Mouse (Mus musculus) CH12.LX (cell line): ENCODE data around the gene Rap1a. TPM values are rescaled to one million over a fixed set of nuclear protein-coding genes. Genes with fewer than 3 reads are reported as not detected.

ENCODE experiments used
- DNase-seq: peaks from one replicate; pipeline ENCODE4 v3.0.0-alpha.2; 2013; ENCODE audit errors: extremely low read depth
- H3K27ac ChIP-seq: 2 replicates; pipeline ENCODE4 v1.5.1; 2012; ENCODE audit warnings: low read depth, mild to moderate bottlenecking, control low read depth, moderate library complexity; ENCODE audit not compliant: insufficient read depth
- H3K27me3 ChIP-seq: replicated peaks from 2 replicates; pipeline ENCODE3; 2012; ENCODE audit warnings: inconsistent platforms
- H3K36me3 ChIP-seq, 2 experiments: replicated peaks in 1 of 2; 2 replicates each; pipeline versions ENCODE3 to v1.6.1; 2012; ENCODE audit warnings: inconsistent platforms in 1 of 2, low read length in 1 of 2, mild to moderate bottlenecking in 1 of 2, mixed read lengths in 1 of 2, moderate library complexity in 1 of 2; ENCODE audit not compliant: control insufficient read depth in 1 of 2, insufficient read depth in 1 of 2
- H3K4me1 ChIP-seq, 2 experiments: 2 replicates each; pipeline ENCODE4 v1.6.1; 2012; ENCODE audit warnings: inconsistent platforms in 1 of 2, moderate library complexity in 1 of 2; ENCODE audit not compliant: insufficient read depth in 2 of 2, control insufficient read depth in 1 of 2
- H3K4me2 ChIP-seq: 2 replicates; pipeline ENCODE4 v1.6.1; 2012; ENCODE audit warnings: low read depth, mild to moderate bottlenecking, control low read depth; ENCODE audit not compliant: poor library complexity, insufficient read depth, severe bottlenecking
- H3K4me3 ChIP-seq, 3 experiments: fragments of 150-350 bp in 1 of 3; sonication (generic) in 1 of 3; replicated peaks in 1 of 3; 2 replicates each; pipeline versions ENCODE3 to v1.5.1; 2011 to 2012; ENCODE audit warnings: low read depth in 2 of 3, low read length in 2 of 3, mild to moderate bottlenecking in 2 of 3, moderate library complexity in 2 of 3, control low read depth in 1 of 3, improper control_type of control experiment in 1 of 3, inconsistent platforms in 1 of 3, mixed read lengths in 1 of 3; ENCODE audit not compliant: poor library complexity in 1 of 3
- H3K79me2 ChIP-seq: replicated peaks from 2 replicates; pipeline ENCODE4 v1.6.1; 2012; ENCODE audit warnings: mild to moderate bottlenecking, moderate library complexity; ENCODE audit not compliant: control insufficient read depth, poor library complexity, insufficient read depth, severe bottlenecking; ENCODE audit errors: extremely low read depth
- H3K9ac ChIP-seq: 2 replicates; pipeline ENCODE4 v1.6.1; 2012; ENCODE audit warnings: low read depth, mild to moderate bottlenecking, control low read depth, moderate library complexity; ENCODE audit not compliant: insufficient read depth
- H3K9me3 ChIP-seq: replicated peaks from 2 replicates; pipeline ENCODE3; 2012; ENCODE audit warnings: low read length, inconsistent platforms, mixed read lengths
- CHD1 ChIP-seq: IDR thresholded peaks from 2 replicates; pipeline ENCODE4 v1.6.1; 2012; ENCODE audit warnings: low read depth, low read length, improper control_type of control experiment, inconsistent platforms
- CHD2 ChIP-seq: IDR thresholded peaks from 2 replicates; pipeline ENCODE4 v1.6.1; 2011; ENCODE audit warnings: low read length, improper control_type of control experiment
- CTCF ChIP-seq, 2 experiments: IDR thresholded peaks in 1 of 2; conservative IDR thresholded peaks in 1 of 2; 2 replicates each; pipeline ENCODE4 v1.5.1; 2011 to 2012; ENCODE audit warnings: low read depth in 2 of 2, low read length in 2 of 2, improper control_type of control experiment in 1 of 2, inconsistent platforms in 1 of 2, mild to moderate bottlenecking in 1 of 2, moderate library complexity in 1 of 2
- ELF1 ChIP-seq: IDR thresholded peaks from 2 replicates; pipeline ENCODE4 v1.6.1; 2014; ENCODE audit warnings: low read depth, mild to moderate bottlenecking, inconsistent platforms, low read length, improper control_type of control experiment
- GABPA ChIP-seq: IDR thresholded peaks from 2 replicates; pipeline ENCODE4 v1.6.1; 2012; ENCODE audit warnings: low read depth, low read length, improper control_type of control experiment, inconsistent platforms; ENCODE audit not compliant: insufficient replicate concordance
- IRF4 ChIP-seq: IDR thresholded peaks from 2 replicates; pipeline ENCODE4 v1.6.1; 2014; ENCODE audit warnings: low read depth, mild to moderate bottlenecking, inconsistent platforms, low read length, improper control_type of control experiment
- JUN ChIP-seq: IDR thresholded peaks from 2 replicates; pipeline ENCODE4 v1.6.1; 2011; ENCODE audit warnings: low read depth, mild to moderate bottlenecking, low read length, improper control_type of control experiment, moderate library complexity; ENCODE audit not compliant: insufficient read depth
- KAT2A ChIP-seq: IDR thresholded peaks from 2 replicates; pipeline ENCODE4 v1.6.1; 2012; ENCODE audit warnings: low read length, improper control_type of control experiment, inconsistent platforms; ENCODE audit not compliant: insufficient replicate concordance
- MAFK ChIP-seq: IDR thresholded peaks from 2 replicates; pipeline ENCODE4 v1.6.1; 2011; ENCODE audit warnings: low read length, improper control_type of control experiment; ENCODE audit not compliant: insufficient replicate concordance
- MAX ChIP-seq: IDR thresholded peaks from 2 replicates; pipeline ENCODE4 v1.6.1; 2011; ENCODE audit warnings: low read length, improper control_type of control experiment
- MAZ ChIP-seq: IDR thresholded peaks from 2 replicates; pipeline ENCODE4 v1.6.1; 2012; ENCODE audit warnings: low read depth, mild to moderate bottlenecking, inconsistent platforms, low read length, improper control_type of control experiment, moderate library complexity
- MXI1 ChIP-seq: IDR thresholded peaks from 2 replicates; pipeline ENCODE4 v1.6.1; 2011; ENCODE audit warnings: mild to moderate bottlenecking, low read depth, low read length, improper control_type of control experiment
- NRF1 ChIP-seq: IDR thresholded peaks from 2 replicates; pipeline ENCODE4 v1.6.1; 2014; ENCODE audit warnings: low read depth, mild to moderate bottlenecking, inconsistent platforms, low read length, improper control_type of control experiment, moderate library complexity
- PAX5 ChIP-seq: IDR thresholded peaks from 2 replicates; pipeline ENCODE4 v1.6.1; 2012; ENCODE audit warnings: low read length, inconsistent platforms, mixed read lengths
- POLR2A ChIP-seq: IDR thresholded peaks from 2 replicates; pipeline ENCODE4 v1.6.1; 2011; ENCODE audit warnings: low read depth, mild to moderate bottlenecking, improper control_type of control experiment, low read length
- POLR2AphosphoS2 ChIP-seq: IDR thresholded peaks from 2 replicates; pipeline ENCODE4 v1.6.1; 2011; ENCODE audit warnings: low read depth, low read length, improper control_type of control experiment
- RAD21 ChIP-seq: IDR thresholded peaks from 2 replicates; pipeline ENCODE4 v1.6.1; 2011; ENCODE audit warnings: low read depth, mild to moderate bottlenecking, low read length, improper control_type of control experiment, moderate library complexity
- RCOR1 ChIP-seq: conservative IDR thresholded peaks from 2 replicates; pipeline ENCODE4 v1.6.1; 2012; ENCODE audit warnings: low read depth, mild to moderate bottlenecking, inconsistent platforms, low read length, improper control_type of control experiment
- SMC3 ChIP-seq: IDR thresholded peaks from 2 replicates; pipeline ENCODE4 v1.6.1; 2011; ENCODE audit warnings: low read depth, low read length, improper control_type of control experiment
- TCF12 ChIP-seq: IDR thresholded peaks from 2 replicates; pipeline ENCODE4 v1.6.1; 2014; ENCODE audit warnings: low read depth, mild to moderate bottlenecking, inconsistent platforms, low read length, improper control_type of control experiment
- UBTF ChIP-seq: IDR thresholded peaks from 2 replicates; pipeline ENCODE4 v1.6.1; 2012; ENCODE audit warnings: low read depth, mild to moderate bottlenecking, inconsistent platforms, low read length, improper control_type of control experiment, moderate library complexity
- USF1 ChIP-seq: IDR thresholded peaks from 2 replicates; pipeline ENCODE4 v1.6.1; 2014; ENCODE audit warnings: low read depth, mild to moderate bottlenecking, inconsistent platforms, low read length, improper control_type of control experiment
- USF2 ChIP-seq: conservative IDR thresholded peaks from 2 replicates; pipeline ENCODE4 v1.6.1; 2011; ENCODE audit warnings: low read depth, low read length, improper control_type of control experiment
- ZKSCAN1 ChIP-seq: IDR thresholded peaks from 2 replicates; pipeline ENCODE4 v1.6.1; 2012; ENCODE audit warnings: low read depth, inconsistent platforms, low read length, improper control_type of control experiment, borderline replicate concordance
- ZMIZ1 ChIP-seq: IDR thresholded peaks from 2 replicates; pipeline ENCODE4 v1.6.1; 2012; ENCODE audit warnings: low read depth, mild to moderate bottlenecking, inconsistent platforms, low read length, improper control_type of control experiment
- ZNF384 ChIP-seq: IDR thresholded peaks from 2 replicates; pipeline ENCODE4 v1.6.1; 2012; ENCODE audit warnings: low read depth, low read length, improper control_type of control experiment, inconsistent platforms
- dilution Hi-C: fragments of 300-500 bp; cut with MboI; formaldehyde crosslinking; loops from 2 replicates; pipeline ENCODE4 v1.14.3; 2020; ENCODE audit warnings: low sequenced_read_pairs; ENCODE audit not compliant: extremely low pct_unique_long_range_greater_than_20kb, extremely low pct_ligation_motif_present
- in situ Hi-C: fragments of 300-500 bp; cut with MboI; formaldehyde crosslinking; loops from 3 replicates; pipeline ENCODE4 v1.14.3; 2019; ENCODE audit warnings: low sequenced_read_pairs, low pct_ligation_motif_present, low pct_unique_long_range_greater_than_20kb, mixed read lengths
- polyA plus RNA-seq: library from polyadenylated mRNA; unstranded; fragments of >175 nt; gene quantifications from 2 replicates; pipeline ENCODE4 v1.2.1, GENCODE M21; 2012; ENCODE audit warnings: low read depth; ENCODE audit not compliant: insufficient read length
- total RNA-seq, 2 experiments: library from RNA; depleted of rRNA; stranded (reverse); fragments of 300-350 nt in 1 of 2; fragments of >200 nt in 1 of 2; gene quantifications; 2 replicates each; pipeline ENCODE4 v1.2.3; 2012 to 2014

Rap1a gene
- total and polyA plus RNA-seq, 3 experiments = 63.3 to 250 (median 209) TPM

- dilution Hi-C loops = no loop called here
- H3K36me3 ChIP-seq = peaks cover 27 to 59% of the 10 kb centered on the region in 2 experiments
- no peak overlapping the region for H3K27ac ChIP-seq
These were observed 10.0 kb downstream of the Rap1a start for GRCm38 (mm10) chr3:105791129-105791528.

GRCm38 (mm10) chr3:105790338-105790737 is 10.8 kb downstream of the Rap1a start:
- Histone ChIP-seq H3K4me2 (no peak overlapping the region), H3K27me3 (no peaks in the 10 kb centered on the region), H3K79me2 (peaks cover 83% of the 10 kb centered on the region), H3K4me1 (peaks cover 5 to 24% of the 10 kb centered on the region in 2 experiments; a peak in 3 of 4 replicates), H3K9me3 (peaks cover 34% of the 10 kb centered on the region), H3K27ac (no peak overlapping the region), H3K4me3 (no peak overlapping the region), H3K9ac (no peak overlapping the region), H3K36me3 (peaks cover 27 to 65% of the 10 kb centered on the region in 2 experiments)
- TF ChIP-seq UBTF (no peak), ZNF384 (no peak), ELF1 (no peak), CHD1 (no peak), MAZ (no peak), POLR2A (no peak), PAX5 (no peak), USF2 (no peak), SMC3 (no peak), RAD21 (no peak), NRF1 (no peak), MXI1 (no peak), USF1 (no peak), MAFK (no peak), TCF12 (no peak), GABPA (no peak), RCOR1 (no peak), CTCF (conservative IDR thresholded peaks at IDR 0.05 in 1 of 2, IDR thresholded peaks at IDR 0.05 in 1 of 2; ENCODE audit: low read depth in 2 of 2, low read length in 2 of 2) (no peak), MAX (no peak), CHD2 (no peak)
- dilution Hi-C loops = no loop called here
- DNase-seq = no peak
- in situ Hi-C loops = no loop called here

More at GRCm38 (mm10) chr3:105791129-105791528, 10.0 kb downstream of the Rap1a start:
- in situ Hi-C loops = no loop called here
- Histone ChIP-seq H3K4me1 (peaks cover 5 to 30% of the 10 kb centered on the region in 2 experiments; a peak in 3 of 4 replicates), H3K79me2 (peaks cover 83% of the 10 kb centered on the region), H3K27me3 (no peaks in the 10 kb centered on the region), H3K9ac (no peak overlapping the region), H3K4me2 (no peak overlapping the region), H3K4me3 (no peak overlapping the region), H3K9me3 (peaks cover 34% of the 10 kb centered on the region)
- no peak for TF ChIP-seq ZMIZ1
- no peak for TF ChIP-seq POLR2A
- TF ChIP-seq RAD21 = no peak
- TF ChIP-seq SMC3 = no peak
- no peak for TF ChIP-seq MAFK
- no peak for TF ChIP-seq IRF4
- TF ChIP-seq JUN = no peak
- TF ChIP-seq ZKSCAN1 = no peak
- TF ChIP-seq POLR2AphosphoS2 = no peak
- TF ChIP-seq TCF12 = no peak
- TF ChIP-seq UBTF = no peak
- no peak for TF ChIP-seq CTCF (conservative IDR thresholded peaks at IDR 0.05 in 1 of 2, IDR thresholded peaks at IDR 0.05 in 1 of 2; ENCODE audit: low read depth in 2 of 2, low read length in 2 of 2)
- no peak for TF ChIP-seq KAT2A
- no peak for TF ChIP-seq USF2
- no peak for TF ChIP-seq GABPA
- DNase-seq = no peak
